Mouse (Mus musculus) embryo, embryonic 11 days (tissue): ENCODE data around the gene Sun5.
"Not testable (repeated sequence)": the region's sequence is repeated elsewhere in the genome, so short reads cannot be mapped to it uniquely, and the experiment has no call there.

Source experiments
- DNase-seq: peaks from one replicate; pipeline ENCODE4 v3.0.0-alpha.2; 2015

Gene Sun5

DNA sequence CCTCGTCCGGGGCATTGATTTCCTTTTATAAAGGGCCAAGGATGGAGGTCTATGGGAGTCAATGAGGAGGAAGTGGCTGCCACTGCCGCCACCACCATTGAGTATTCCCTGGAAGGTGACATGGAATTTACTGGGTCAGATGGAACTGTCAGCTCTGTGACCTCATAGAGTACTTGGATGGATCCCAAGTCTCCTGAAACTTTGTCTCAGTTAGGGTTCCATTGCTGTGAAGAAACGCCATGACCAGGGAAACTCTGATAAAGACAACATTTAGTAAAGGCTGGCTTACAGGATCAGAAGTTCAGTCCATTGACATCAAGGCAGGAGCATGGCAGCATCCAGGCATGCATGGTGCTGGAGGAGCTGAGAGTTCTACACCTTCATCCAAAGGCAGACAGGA lies at the start of gene Sun5:
Gene Sun5 (minus strand): TSS at position 101 of the 400 bp plus-strand sequence.
- no peak for DNase-seq

GRCm38 (mm10) chr2:153917930-153918329 lies 47.0 kb upstream of the Sun5 start, which contains the start of gene Bpifb3:
Bpifb3 (plus strand) TSS chr2:153918230.
- DNase-seq = no peak

- no peak for DNase-seq
Observed at GRCm38 (mm10) chr2:153914151-153914550, 43.3 kb upstream of the Sun5 start.

DNA sequence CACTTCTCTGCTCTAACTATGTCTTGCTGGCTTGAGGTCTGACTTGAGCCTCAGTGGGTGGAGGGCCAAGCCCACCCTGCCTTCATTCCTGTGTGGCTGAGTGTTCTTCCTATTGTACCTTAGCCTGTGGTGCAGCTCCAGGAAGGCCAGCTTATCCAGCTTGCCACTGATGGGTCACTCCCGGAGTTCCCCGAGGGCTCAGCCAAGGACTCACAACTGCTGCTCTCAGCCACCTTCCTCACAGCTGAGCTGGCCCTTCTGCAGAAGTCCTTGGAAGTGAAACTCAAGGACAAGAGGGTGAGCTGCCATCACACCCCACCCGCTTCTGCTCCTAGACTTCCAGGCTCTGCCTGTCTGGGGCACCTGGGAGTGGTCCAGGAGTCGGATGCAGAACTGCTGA lies 35.7 kb upstream of the Sun5 start:
- no peak for DNase-seq

DNA sequence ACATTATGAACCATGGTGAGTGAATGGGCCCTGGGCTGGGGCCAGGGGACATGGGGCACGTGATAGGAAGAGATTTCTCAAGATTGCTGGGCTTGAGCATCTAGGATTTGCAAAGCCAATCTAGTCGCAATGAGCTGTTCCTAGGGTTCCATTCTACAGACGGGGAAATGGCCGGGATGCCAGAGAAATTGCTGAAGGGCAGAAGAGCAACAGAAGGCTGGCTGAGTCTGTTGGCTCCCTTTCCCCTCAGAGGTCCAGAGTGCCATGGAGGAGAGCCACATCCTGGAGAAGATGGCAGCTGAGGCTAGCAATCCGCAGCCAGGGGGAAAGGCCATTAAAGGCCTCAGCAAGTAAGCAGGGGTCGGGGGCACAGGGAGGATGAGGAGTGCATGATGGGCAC lies 31.8 kb upstream of the Sun5 start:
- no peak for DNase-seq

DNA sequence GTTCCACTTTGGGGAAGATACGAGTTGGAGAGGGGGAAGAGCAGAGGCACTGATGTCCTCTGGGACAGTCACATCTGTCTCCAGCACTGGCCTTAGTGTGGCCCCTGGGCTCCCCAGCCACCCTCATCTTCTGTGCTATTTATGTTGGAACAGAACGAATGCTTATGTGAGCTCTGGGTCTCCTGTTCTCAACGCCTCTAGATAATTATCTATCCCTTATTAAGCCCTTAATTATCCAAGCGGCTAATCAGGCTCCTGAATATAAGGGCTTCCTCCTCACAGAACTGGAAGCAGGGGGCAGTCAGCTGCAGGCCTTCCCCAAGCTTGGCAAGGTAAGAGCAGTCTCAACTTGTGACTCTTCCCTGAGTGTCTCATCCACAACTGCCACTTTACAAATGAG lies 29.2 kb upstream of the Sun5 start, which contains the start of gene Bpifb6:
Gene Bpifb6 (plus strand): TSS at position 301 of the 400 bp plus-strand sequence.
- DNase-seq = no peak

DNA sequence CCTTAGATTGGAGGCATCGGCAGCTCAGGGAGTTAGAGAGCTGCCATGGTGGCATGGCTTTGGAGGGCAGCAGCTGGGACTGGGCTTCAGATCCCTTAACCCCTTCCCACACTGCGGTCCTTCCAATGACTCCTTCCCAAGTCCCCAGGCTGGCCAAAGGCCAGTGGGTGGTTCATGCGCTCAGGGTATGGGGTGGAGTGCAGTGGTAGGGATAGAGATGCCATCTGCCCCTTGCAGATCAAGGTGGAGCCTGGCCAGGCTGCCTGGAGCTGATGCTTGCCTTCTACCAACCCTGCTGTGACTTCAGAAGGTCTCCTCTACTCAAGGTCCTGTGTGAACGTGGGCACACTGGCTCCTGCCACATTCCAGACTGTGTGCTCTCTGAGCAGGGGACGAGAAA lies 28.2 kb upstream of the Sun5 start:
- DNase-seq = no peak

DNA sequence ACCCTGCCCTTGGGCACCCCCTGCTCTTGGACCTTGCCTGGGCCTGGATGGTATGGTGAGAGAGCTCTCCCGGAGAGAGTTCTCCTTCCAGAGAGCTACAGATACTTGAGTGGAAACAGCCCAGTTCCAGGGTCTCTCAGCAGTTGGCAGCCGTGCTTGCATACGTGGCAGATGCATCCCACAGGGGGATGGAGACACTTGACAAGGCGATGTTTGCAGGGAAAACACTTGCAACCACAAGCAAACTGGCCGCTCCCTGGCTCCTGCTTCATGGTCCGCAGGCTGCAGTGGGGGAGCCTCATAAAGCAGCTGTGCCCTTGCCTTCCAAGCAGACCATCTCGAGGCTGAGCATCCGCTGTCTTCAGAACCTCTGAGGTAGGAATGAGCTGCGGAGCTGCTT lies 3.9 kb upstream of the Sun5 start, which contains the start of gene Bpifb2:
Gene Bpifb2 (plus strand): TSS at position 301 of the 400 bp plus-strand sequence.
- no peak for DNase-seq

- no peak for DNase-seq
Observed at GRCm38 (mm10) chr2:153861960-153862359, 8.9 kb downstream of the Sun5 start.

- no peak for DNase-seq
Observed at GRCm38 (mm10) chr2:153860715-153861114, 10.2 kb downstream of the Sun5 start.

- DNase-seq = no peak
Observed at GRCm38 (mm10) chr2:153860315-153860714, 10.6 kb downstream of the Sun5 start.

GRCm38 (mm10) chr2:153859581-153859980 lies 11.3 kb downstream of the Sun5 start:
- DNase-seq = no peak

- DNase-seq = no peak
Observed at GRCm38 (mm10) chr2:153853544-153853943, 17.3 kb downstream of the Sun5 start.

DNA sequence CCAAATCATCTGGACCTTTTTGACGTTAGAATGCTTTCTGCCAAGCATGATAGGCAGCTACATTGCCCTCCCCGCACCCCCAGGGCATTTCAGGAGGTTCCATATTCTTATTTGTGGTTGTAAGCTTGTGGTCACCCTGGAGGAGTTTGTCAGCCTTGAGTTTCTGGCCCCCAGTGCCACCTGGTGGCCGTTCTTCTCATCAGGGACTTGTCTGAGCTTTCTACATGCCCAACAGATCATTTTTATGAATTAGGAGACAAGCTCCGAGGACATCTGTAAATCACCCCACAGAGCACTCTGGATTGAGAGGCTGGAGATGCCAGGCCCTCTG lies 19.9 kb downstream of the Sun5 start:
- peak; percentile 56 for DNase-seq

DNA sequence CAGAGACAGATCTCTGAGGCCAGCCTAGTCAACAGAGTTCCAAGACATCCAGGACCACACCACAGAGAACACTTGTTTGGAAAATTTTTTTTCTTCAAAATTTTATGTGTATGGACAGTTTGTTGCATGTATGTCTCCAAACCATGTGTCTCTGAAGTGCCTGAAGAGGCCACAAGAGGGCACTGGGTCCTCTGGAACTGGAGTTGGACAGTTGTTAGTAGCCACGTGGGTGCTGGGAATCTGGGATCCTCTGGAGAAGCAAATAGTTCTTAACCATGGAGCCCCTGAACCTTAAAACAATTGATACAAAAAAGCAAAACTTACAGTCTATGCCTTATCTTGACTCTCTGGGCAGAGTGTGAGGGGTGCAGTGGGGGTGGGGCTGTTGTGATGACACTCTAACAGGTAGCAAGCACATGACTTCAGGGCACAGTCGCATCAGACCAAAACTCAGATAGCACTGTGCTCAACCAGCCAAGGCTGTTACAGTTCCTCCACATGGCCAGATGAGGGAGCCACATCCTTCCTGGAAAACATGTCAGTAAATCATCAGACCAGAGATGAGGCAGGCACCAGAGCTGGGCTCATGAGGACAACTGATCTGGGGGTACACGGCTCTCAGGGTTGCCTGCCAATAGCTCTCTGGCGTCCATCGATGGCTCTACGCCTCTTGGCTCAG lies 20.4 kb downstream of the Sun5 start:
- DNase-seq = no peak

DNA sequence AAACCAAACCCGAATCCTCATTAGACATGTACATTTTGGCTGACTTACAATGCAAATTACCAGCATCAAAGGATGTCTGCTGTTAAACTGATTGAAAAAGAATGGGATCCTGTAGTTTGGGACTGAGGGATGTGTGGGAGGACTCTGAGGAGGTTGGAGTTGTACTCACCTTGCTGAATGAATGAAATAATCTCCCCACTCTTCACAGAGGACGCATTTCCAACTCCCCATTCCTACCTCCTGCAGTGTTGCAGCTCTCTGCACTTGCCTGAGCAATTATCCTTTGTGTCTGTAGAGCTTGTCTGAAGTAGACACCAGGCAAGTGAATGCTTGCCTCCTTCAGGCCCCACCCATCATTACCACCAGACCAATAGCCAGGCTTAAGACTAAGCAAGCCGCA lies 22.5 kb downstream of the Sun5 start:
- DNase-seq = no peak

- DNase-seq = no peak
Observed at GRCm38 (mm10) chr2:153842854-153843253, 28.0 kb downstream of the Sun5 start.

DNA sequence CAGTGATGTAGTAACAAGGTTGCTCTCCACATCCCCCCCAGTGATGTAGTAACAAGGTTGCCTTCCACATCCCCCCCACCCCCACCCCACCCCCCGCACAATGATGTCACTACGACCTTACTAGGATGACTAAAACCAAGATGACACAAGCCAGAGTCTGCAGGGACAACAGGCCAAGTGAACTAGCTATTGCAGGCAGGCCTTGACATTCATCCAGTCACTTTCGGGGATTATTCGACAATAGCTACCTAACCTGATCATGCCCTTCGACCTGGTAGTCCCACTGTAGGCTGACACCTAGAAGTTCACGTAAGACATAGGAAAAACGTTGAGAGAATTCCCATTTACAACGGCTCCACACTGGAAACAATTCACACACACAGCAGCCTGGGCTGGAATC lies 37.6 kb downstream of the Sun5 start:
- DNase-seq = no peak

DNA sequence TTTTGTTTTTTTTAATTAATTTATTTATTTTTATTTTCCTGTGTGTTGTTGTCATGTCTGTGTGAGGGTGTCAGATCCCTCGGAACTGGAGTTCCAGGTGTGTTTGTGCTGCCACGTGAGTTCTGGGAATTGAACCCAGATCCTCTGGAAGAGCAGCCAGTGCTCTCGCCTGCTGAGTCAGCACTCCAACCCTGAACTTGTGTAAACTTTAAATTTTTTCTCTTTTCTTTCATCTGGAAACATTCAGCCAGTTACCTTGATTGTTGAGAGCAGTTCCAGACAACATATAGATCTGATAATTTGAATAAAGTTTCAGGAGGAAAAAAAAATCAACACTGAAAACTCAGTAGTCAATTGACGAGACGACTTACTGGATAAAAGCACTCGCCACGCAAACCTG lies 42.2 kb downstream of the Sun5 start:
- DNase-seq = no peak

DNA sequence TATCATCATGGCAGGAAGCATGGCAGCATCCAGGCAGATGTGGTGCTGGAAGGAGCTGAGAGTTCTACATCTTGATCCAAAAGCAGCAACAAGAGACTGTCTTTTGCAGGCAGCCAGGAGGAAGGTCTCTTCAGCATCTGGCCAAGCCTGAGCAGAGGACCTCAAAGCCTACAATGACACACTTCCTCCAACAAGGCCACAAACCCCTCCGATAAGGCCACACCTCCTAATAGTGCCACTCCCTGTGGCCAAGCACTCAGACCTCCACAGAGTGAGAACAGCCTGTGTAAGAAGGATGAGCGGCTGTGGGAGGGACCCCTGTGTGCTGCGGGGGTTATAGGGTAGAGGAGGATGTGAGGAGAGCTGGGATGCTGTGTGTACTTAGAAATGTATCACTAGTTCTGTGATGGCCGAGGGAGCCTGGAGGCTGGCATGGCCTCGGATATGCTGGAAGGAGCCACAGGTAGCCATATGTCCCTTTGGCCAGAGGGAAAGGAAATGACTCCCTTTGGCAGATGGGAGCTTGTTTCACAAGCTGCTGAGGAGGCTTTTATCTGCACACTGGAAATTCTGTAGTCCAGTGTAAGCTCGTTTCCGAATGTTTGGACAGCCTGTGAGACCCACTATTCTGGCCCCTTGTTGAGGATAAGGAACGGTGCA lies 43.6 kb downstream of the Sun5 start:
- no peak for DNase-seq

DNA sequence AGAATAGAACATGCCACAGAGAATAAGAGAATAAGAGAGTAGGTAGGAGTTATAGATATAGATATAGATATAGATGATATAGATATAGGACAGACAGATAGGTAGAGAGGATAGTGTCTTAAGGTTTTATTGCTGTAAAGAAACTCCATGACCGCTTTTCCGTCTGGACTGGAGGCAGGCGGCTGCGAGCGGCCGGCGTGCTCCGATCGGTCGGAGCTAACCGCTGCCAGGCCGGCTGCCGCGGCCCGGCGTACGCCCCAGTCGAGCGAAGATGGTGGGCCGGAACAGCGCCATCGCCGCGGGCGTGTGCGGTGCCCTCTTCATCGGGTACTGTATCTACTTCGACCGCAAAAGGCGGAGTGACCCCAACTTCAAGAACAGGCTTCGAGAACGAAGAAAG lies 45.0 kb downstream of the Sun5 start:
- not testable (repeated sequence) for DNase-seq

- DNase-seq = no peak
Observed at GRCm38 (mm10) chr2:153824593-153824992, 46.3 kb downstream of the Sun5 start.

DNA sequence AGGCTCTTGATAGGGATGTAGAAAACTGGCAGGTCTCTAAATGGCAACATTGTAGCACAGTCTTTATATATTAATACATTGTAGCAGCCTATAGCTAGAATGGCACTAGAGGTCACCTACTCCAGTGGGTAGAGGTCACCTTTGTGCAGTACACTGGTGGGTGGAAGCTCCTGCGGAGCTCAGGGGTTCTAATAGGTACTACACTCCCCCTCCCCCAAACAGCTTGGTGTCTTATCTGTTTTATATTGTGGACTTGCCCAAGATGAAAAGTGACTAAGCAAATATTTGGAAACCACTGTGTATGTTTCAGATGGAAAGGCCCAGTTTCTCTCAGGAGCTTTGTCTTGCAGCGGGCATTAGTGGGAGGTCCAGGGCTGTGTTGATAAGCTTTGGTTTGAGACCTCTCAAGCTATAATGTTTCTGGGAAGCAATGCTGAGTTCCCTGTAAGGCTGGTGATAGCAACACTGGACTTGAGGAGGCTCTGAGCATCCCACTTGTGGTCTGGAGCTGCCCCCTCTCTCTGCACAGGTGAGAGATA lies 48.8 kb downstream of the Sun5 start:
- DNase-seq = no peak

DNA sequence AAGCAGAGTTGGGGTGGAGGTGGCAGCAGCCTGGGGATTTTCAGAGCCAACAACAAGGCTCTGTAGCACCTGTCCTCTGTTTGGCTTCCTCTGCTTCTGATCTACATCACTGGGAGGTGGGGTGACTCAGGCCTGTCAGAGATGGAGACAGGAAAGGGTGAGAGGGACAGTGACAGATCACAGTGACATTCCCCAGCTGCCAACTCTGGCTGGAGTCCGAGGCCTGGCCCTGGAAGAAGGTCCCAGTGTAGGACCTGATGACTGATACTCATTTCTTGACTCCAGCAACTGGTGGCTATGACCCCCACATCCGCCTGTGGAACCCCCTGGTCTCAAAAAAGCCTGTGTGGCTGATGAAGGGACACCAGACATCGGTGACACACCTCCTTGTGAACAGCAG lies 61.0 kb downstream of the Sun5 start:
- DNase-seq = no peak
